Mouse (Mus musculus) lung, embryonic 16.5 days (tissue): Measurements from ENCODE around the gene Strap. TPM values are rescaled to one million over a fixed set of nuclear protein-coding genes. Genes with fewer than 3 reads are reported as not detected.

Source experiments
- ATAC-seq: fragments of 200-750 bp; cut with Nextera tagmentation; 2 replicates; pipeline ENCODE4 v1.8.0; 2017; ENCODE audit warnings: low read depth, mild to moderate bottlenecking, moderate library complexity
- H3K27ac ChIP-seq: fragments of 300-500 bp; sonication (generic); 2 replicates; pipeline ENCODE4 v1.5.1; 2014; ENCODE audit warnings: mild to moderate bottlenecking, control low read depth, low read length
- H3K27me3 ChIP-seq: fragments of 300-500 bp; sonication (generic); 2 replicates; pipeline ENCODE4 v1.6.1; 2014; ENCODE audit warnings: low read depth, low read length, mixed read lengths; ENCODE audit not compliant: control insufficient read depth, insufficient read depth
- H3K36me3 ChIP-seq: fragments of 300-500 bp; sonication (generic); 2 replicates; pipeline ENCODE4 v1.6.1; 2014; ENCODE audit warnings: low read length; ENCODE audit not compliant: control insufficient read depth, insufficient read depth
- H3K4me1 ChIP-seq: fragments of 300-500 bp; sonication (generic); replicated peaks from 2 replicates; pipeline ENCODE4 v1.6.1; 2014; ENCODE audit warnings: low read length, mixed read lengths; ENCODE audit not compliant: control insufficient read depth, insufficient read depth
- H3K4me2 ChIP-seq: fragments of 300-500 bp; sonication (generic); 2 replicates; pipeline ENCODE4 v1.6.1; 2014; ENCODE audit warnings: low read depth, low read length, control low read depth
- H3K4me3 ChIP-seq: fragments of 300-500 bp; sonication (generic); 2 replicates; pipeline ENCODE4 v1.5.1; 2014; ENCODE audit warnings: mild to moderate bottlenecking, low read length, control low read depth
- H3K9ac ChIP-seq: fragments of 300-500 bp; sonication (generic); 2 replicates; pipeline ENCODE4 v1.6.1; 2014; ENCODE audit warnings: low read length, control low read depth
- H3K9me3 ChIP-seq: fragments of 300-500 bp; sonication (generic); 2 replicates; pipeline ENCODE4 v1.6.1; 2016; ENCODE audit warnings: low read length; ENCODE audit not compliant: control insufficient read depth
- WGBS: fragments of 180-500 bp; shearing (Covaris S2); extraction: QIAGEN DNeasy Blood & Tissue Kit; methylation state at CpG from one replicate; pipeline ENCODE4 v1.1.7; 2014; 5-methylcytosine and 5-hydroxymethylcytosine counted together
- polyA plus RNA-seq: library from polyadenylated mRNA; unstranded; fragments of >200 nt; fragmentation: Nextera tagmentation; extraction: Ambion mirVana; gene quantifications from 2 replicates; pipeline ENCODE4 v1.2.1, GENCODE M21; 2015

The Strap gene
- polyA plus RNA-seq, 1 experiment from 2014 or later: 135 TPM

DNA sequence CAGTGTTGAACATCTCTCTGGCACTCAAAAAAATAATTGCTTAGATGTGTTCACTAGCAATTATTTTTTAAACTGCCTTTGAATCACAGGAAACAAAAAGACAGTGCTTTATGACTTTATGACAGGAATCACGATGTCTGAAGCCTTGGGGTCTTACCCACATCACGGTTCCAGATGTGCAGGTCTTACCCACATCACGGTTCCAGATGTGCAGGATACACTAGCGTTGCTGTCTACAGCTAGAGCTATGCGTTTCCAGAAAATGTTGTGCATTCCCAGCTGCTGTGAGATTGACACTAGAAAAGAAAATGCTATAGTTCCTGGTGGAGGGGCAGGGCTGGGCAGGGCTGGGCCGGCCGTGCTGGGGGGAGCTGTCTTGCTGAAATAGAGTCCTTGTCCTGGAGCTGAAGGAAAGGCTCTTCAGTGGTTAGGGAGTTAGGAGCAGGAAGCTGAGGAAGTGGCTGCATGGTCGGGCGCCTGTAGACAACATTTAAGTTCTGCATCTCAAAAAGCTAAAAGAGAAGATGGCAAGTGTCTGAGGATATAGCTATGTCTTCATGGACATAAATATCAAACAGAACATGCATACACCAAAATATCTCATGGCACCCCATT, 54.2 kb downstream of the Strap start:
- WGBS: 57% methylated on average over 9 of the region's 9 CpGs
- no peaks in the 10 kb centered on the region for H3K9me3 ChIP-seq

DNA sequence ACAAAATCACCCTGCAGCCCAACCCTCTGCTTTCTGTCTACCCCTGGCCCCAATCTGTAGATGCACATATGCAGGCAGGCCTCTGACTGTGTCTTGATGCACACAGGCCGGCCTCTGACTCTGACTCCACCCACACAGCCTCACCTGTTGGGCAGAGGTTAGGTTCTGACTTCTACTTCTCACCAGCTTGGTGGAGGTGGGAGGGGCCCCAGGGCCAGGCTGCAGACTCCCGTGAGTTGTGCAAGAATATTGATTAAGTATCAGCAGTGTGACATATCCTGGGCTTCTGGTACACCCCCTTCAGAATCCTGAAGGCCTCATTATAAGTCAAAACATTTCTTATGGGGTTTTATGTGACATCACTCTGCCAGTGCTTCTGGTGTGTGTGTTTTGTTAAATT, 54.8 kb downstream of the Strap start:
- WGBS: 48% methylated on average over 2 of the region's 2 CpGs
- Histone ChIP-seq H3K4me3 (no peak overlapping the region), H3K9me3 (no peaks in the 10 kb centered on the region), H3K4me1 (no peaks in the 10 kb centered on the region), H3K9ac (no peak overlapping the region), H3K4me2 (no peak overlapping the region), H3K36me3 (no peaks in the 10 kb centered on the region), H3K27ac (no peak overlapping the region), H3K27me3 (no peaks in the 10 kb centered on the region)
- ATAC-seq: no peak

More for the DNA sequence above, 54.2 kb downstream of the Strap start:
- Histone ChIP-seq H3K36me3 (no peaks in the 10 kb centered on the region), H3K27ac (no peak overlapping the region), H3K4me1 (no peaks in the 10 kb centered on the region), H3K9ac (no peak overlapping the region), H3K4me3 (no peak overlapping the region), H3K4me2 (no peak overlapping the region), H3K27me3 (no peaks in the 10 kb centered on the region)
- no peak for ATAC-seq

DNA sequence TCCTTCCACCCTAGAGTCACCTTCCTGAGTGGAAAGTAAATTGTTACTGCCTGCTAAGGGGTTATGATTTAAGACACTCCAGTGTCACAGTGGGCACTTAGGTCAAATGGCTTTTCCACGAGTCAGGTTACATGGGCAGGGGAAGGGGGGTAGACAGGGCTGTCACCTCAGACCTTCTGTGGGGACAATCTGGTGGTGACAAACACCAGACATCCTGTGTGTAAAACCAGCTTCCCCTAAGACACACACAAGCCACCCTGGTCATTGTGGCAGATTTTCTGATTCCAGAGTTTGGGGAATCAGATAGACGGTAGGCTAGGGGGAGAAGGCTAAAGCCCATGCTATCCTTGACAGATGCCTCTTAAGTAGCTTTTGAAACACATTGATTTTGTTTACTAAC, 60.6 kb downstream of the Strap start:
- H3K27me3 ChIP-seq: no peaks in the 10 kb centered on the region
- WGBS: 34% methylated on average over 2 of the region's 2 CpGs
- H3K4me3 ChIP-seq: no peak overlapping the region
- no peak for ATAC-seq
- peaks cover 6% of the 10 kb centered on the region; the same call in 1 of the 2 replicates for H3K9me3 ChIP-seq
- no peak overlapping the region for H3K27ac ChIP-seq
- peaks cover 9% of the 10 kb centered on the region for H3K36me3 ChIP-seq
- H3K4me1 ChIP-seq: no peaks in the 10 kb centered on the region
- 0 out of 2 replicates have a peak overlapping the region, but pooled peaks have one; percentile 11 for H3K9ac ChIP-seq
- H3K4me2 ChIP-seq: no peak overlapping the region

DNA sequence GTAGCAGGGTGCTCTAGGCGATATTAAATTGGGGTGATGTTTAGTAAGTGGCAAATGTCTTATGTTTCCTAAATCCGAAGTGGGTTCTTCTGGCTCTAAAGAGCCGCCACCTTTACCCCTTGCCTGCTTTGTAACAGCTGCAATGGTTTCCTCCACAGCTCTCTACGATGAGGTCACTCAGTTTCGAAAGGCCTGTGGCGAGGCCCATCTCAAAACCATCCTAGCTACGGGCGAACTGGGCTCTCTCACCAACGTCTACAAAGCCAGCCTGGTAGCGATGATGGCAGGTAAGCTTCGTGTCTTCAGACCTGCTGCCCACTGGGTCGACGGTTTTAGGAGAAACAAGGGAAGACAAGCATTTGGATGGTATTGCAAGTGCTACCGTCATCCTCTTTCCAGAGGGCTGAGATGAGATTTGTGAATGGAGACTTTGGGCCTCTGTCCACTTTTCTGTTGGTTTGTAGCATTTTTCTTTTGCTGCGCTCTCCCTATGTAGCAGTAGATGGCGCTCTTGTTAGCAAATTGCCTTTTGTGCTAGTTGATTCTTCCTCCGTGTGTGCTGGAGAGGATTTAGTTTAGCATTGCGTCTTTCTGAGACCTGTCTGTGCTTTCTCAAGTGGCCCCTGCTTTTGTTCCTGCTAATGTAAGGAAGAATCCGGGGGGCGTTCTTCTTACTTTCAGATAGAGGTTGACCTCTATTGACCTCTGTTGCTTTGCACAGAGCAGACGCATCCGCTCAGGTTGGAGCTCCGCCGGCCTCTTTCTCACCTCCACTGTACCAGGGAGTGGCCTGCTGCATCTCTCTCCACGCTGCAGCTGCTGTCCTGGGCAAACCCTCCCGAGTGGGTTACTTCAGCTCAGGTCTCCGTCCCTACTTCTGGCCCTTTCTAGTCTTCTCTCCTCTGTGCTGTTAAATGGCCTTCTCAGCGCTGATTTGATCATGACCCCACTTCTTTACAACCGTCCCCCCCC, 62.0 kb downstream of the Strap start:
- no peak overlapping the region for H3K27ac ChIP-seq
- H3K9me3 ChIP-seq: peaks cover 9% of the 10 kb centered on the region; the same call in 1 of the 2 replicates
- H3K4me1 ChIP-seq: no peaks in the 10 kb centered on the region
- H3K27me3 ChIP-seq: no peaks in the 10 kb centered on the region
- H3K4me2 ChIP-seq: no peak overlapping the region
- no peak overlapping the region for H3K4me3 ChIP-seq
- peaks cover 15% of the 10 kb centered on the region for H3K36me3 ChIP-seq
- WGBS: 68% methylated on average over 28 of the region's 29 CpGs
- H3K9ac ChIP-seq: no peak overlapping the region
- no peak for ATAC-seq

DNA sequence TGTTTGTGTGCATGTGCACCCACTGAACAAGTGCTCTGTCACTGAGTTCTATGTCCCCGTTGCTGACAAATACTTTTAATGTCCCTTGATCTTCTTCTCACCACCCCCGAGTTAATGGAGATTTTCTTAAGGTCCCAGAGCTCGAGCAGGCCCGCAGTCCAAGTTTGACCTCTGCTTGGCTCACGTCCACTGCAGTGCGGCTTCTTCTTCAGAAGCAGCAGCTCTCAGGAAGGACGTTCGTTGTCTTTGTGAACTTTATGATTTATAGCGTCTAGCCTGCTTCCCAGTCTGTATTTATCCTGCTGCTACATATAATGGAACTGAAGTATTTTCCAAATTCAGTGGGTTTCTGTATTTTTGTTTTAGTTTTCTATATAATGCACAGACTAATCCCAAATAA, 64.4 kb downstream of the Strap start:
- no peak for ATAC-seq
- Histone ChIP-seq H3K9me3 (peaks cover 9% of the 10 kb centered on the region; the same call in 1 of the 2 replicates), H3K27ac (no peak overlapping the region), H3K9ac (no peak overlapping the region), H3K4me1 (no peaks in the 10 kb centered on the region), H3K4me3 (no peak overlapping the region), H3K4me2 (no peak overlapping the region), H3K36me3 (peaks cover 19% of the 10 kb centered on the region), H3K27me3 (no peaks in the 10 kb centered on the region)
- 58% methylated on average over 9 of the region's 9 CpGs for WGBS

Other genes starting within 250 kb of the Strap start
- gene Eps8, start 80.2 kb upstream of the Strap start, polyA plus RNA-seq: 31.7 and 33.4 TPM in 2 replicates
- 65.1 and 65.9 TPM in 2 replicates for gene Dera, start 19.5 kb downstream of the Strap start, polyA plus RNA-seq